Mouse (Mus musculus): ENCODE measurements around the gene Cxcr4. TPM values are rescaled to one million over a fixed set of nuclear protein-coding genes. Genes with fewer than 3 reads are reported as not detected.

Cxcr4 gene
- total RNA-seq, 2 experiments from 2014 or later: 17.9 to 23.7 TPM

GRCm38 (mm10) chr1:128569992-128570648 lies 22.0 kb downstream of the Cxcr4 start:
- DNase-seq: no peak

- DNase-seq: no peak
Observed at GRCm38 (mm10) chr1:128567224-128568197, 24.6 kb downstream of the Cxcr4 start.

- DNase-seq: no peak
Observed at GRCm38 (mm10) chr1:128563905-128564304, 28.2 kb downstream of the Cxcr4 start.

GRCm38 (mm10) chr1:128561325-128561874 lies 30.7 kb downstream of the Cxcr4 start:
- DNase-seq: no peak

GRCm38 (mm10) chr1:128560452-128561324 lies 31.4 kb downstream of the Cxcr4 start:
- DNase-seq: no peak

GRCm38 (mm10) chr1:128557953-128558352 lies 34.1 kb downstream of the Cxcr4 start:
- no peak for DNase-seq

- no peak for DNase-seq
Observed at GRCm38 (mm10) chr1:128552545-128552944, 39.5 kb downstream of the Cxcr4 start.

GRCm38 (mm10) chr1:128551743-128552397 lies 40.2 kb downstream of the Cxcr4 start:
- no peak for DNase-seq

GRCm38 (mm10) chr1:128549442-128549841 lies 42.7 kb downstream of the Cxcr4 start:
- DNase-seq: no peak

GRCm38 (mm10) chr1:128549007-128549406 lies 43.1 kb downstream of the Cxcr4 start:
- no peak for DNase-seq

GRCm38 (mm10) chr1:128548220-128548998 lies 43.7 kb downstream of the Cxcr4 start:
- DNase-seq: no peak

- no peak for DNase-seq
Observed at GRCm38 (mm10) chr1:128545672-128546071, 46.4 kb downstream of the Cxcr4 start.

GRCm38 (mm10) chr1:128543137-128543536 lies 49.0 kb downstream of the Cxcr4 start:
- DNase-seq: no peak

- no peak for DNase-seq
Observed at GRCm38 (mm10) chr1:128542555-128542954, 49.5 kb downstream of the Cxcr4 start.

- no peak for DNase-seq
Observed at GRCm38 (mm10) chr1:128540213-128540612, 51.9 kb downstream of the Cxcr4 start.

- no peak for DNase-seq
Observed at GRCm38 (mm10) chr1:128539555-128539954, 52.5 kb downstream of the Cxcr4 start.
